8 mouse cellular contexts compared by ENCODE assay signal in the genomic region with DNA sequence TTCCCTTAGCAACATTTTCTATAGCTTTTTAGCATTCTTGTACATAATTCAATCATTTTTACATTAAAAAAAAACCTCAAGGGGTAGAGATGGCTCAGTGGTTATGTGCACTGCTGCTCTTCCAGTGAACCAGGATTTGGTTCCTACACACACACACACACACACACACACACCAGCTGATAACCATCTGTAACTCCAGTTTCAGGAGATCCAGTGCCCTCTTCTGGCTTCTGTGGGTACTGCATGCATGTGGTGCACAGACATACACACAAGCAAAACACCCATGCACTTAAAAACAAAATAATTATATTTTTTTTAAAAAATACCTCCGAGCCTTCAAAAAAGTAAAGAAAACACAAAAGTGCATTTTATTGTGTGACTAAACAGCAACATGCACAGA.
DNase-seq lines count a peak whose midpoint lies in the region; TF ChIP-seq lines count a peak whose summit lies in the region.

No protein-coding gene starts in this region.

- no peak overlapping the region for H3K27ac ChIP-seq in embryonic facial prominence, embryonic 10.5 days (replicated peaks)

- H3K4me1 ChIP-seq in E14TG2a.4 (replicated peaks; ENCODE audit: low read depth, low read length): peaks cover 15% of the 10 kb centered on the region
- H3K4me1 ChIP-seq in embryonic facial prominence, embryonic 10.5 days: no peaks in the 10 kb centered on the region

- TF ChIP-seq CTCF in E14TG2a.4 (conservative IDR thresholded peaks at IDR 0.05; ENCODE audit: low read length): peak; percentile 73

- H3K27me3 ChIP-seq in E14TG2a.4 (ENCODE audit: insufficient read depth, low read length): 0 out of 2 replicates have a peak, but pooled peaks cover 2% of the 10 kb centered on the region
- H3K27me3 ChIP-seq in embryonic facial prominence, embryonic 10.5 days (replicated peaks; ENCODE audit: low read depth, poor library complexity, severe bottlenecking): no peaks in the 10 kb centered on the region

- H3K36me3 ChIP-seq in E14TG2a.4 (ENCODE audit: insufficient read depth, low read length): no peaks in the 10 kb centered on the region
- no peaks in the 10 kb centered on the region for H3K36me3 ChIP-seq in embryonic facial prominence, embryonic 10.5 days (replicated peaks)

- WGBS in embryonic facial prominence, embryonic 10.5 days: 65% methylated on average over 1 of the region's 1 CpGs

- no peak overlapping the region for H3K4me3 ChIP-seq in E14TG2a.4 (replicated peaks; ENCODE audit: low read length)
- H3K4me3 ChIP-seq in embryonic facial prominence, embryonic 10.5 days: no peak overlapping the region

- no peaks in the 10 kb centered on the region for H3K9me3 ChIP-seq in E14TG2a.4 (ENCODE audit: low read length)
- H3K9me3 ChIP-seq in embryonic facial prominence, embryonic 10.5 days: no peaks in the 10 kb centered on the region

- peak; percentile 5 for DNase-seq in cerebellum, adult 8-10 months
- DNase-seq in cerebellum, adult 11 months: no peak
- peak; percentile 15 for DNase-seq in layer of hippocampus, adult 9-11 months
- DNase-seq in layer of hippocampus, postnatal 36 days: no peak
- peak; percentile 53 for DNase-seq in embryonic facial prominence, embryonic 10.5 days (ENCODE audit: low spot score)
- DNase-seq in retina, postnatal 7 days (ENCODE audit: low read depth, low spot score): peak; percentile 36
- DNase-seq in urinary bladder, adult 2 months (ENCODE audit: low spot score): no peak

Comparison
In these comparisons a context has a peak if more than half of its experiments do, and no peak if none do; other contexts are left out.
1. DNase-seq: peak in cerebellum, adult 8-10 months (single experiment), layer of hippocampus, adult 9-11 months (single experiment), embryonic facial prominence, embryonic 10.5 days (single experiment) and retina, postnatal 7 days (single experiment); none in cerebellum, adult 11 months (single experiment), layer of hippocampus, postnatal 36 days (0 of 2) and urinary bladder, adult 2 months (single experiment).